Mouse (Mus musculus) stomach, postnatal 0 days (tissue): Measurements from ENCODE around the gene Galntl6. TPM values are rescaled to one million over a fixed set of nuclear protein-coding genes. Genes with fewer than 3 reads are reported as not detected.

ENCODE experiments used
- ATAC-seq: fragments of 200-750 bp; cut with Nextera tagmentation; 2 replicates; pipeline ENCODE4 v1.8.0; 2017; ENCODE audit not compliant: low FRiP score, low TSS enrichment
- DNase-seq: peaks from one replicate; pipeline ENCODE4 v3.0.0-alpha.2; 2016; ENCODE audit warnings: low spot score
- H3K27ac ChIP-seq: fragments of 300-500 bp; sonication (generic); replicated peaks from 2 replicates; pipeline ENCODE4 v1.5.1; 2014; ENCODE audit warnings: mild to moderate bottlenecking, control low read depth
- H3K27me3 ChIP-seq: fragments of 300-500 bp; sonication (generic); 2 replicates; pipeline ENCODE4 v1.6.1; 2014; ENCODE audit warnings: low read length; ENCODE audit not compliant: control insufficient read depth, insufficient read depth
- H3K36me3 ChIP-seq: fragments of 300-500 bp; sonication (generic); 2 replicates; pipeline ENCODE4 v1.6.1; 2014; ENCODE audit warnings: low read length, mixed read lengths; ENCODE audit not compliant: control insufficient read depth, insufficient read depth
- H3K4me1 ChIP-seq: fragments of 300-500 bp; sonication (generic); replicated peaks from 2 replicates; pipeline ENCODE4 v1.6.1; 2014; ENCODE audit warnings: antibody characterized with exemption; ENCODE audit not compliant: control insufficient read depth, insufficient read depth
- H3K4me2 ChIP-seq: fragments of 300-500 bp; sonication (generic); replicated peaks from 2 replicates; pipeline ENCODE4 v1.6.1; 2014; ENCODE audit warnings: low read depth, mild to moderate bottlenecking, control low read depth, moderate library complexity
- H3K4me3 ChIP-seq: fragments of 300-500 bp; sonication (generic); 2 replicates; pipeline ENCODE4 v1.5.1; 2014; ENCODE audit warnings: low read depth, low read length, control low read depth
- H3K9ac ChIP-seq: fragments of 300-500 bp; sonication (generic); 2 replicates; pipeline ENCODE4 v1.6.1; 2014; ENCODE audit warnings: mild to moderate bottlenecking, low read length, control low read depth, mixed read lengths
- H3K9me3 ChIP-seq: fragments of 300-500 bp; sonication (generic); 2 replicates; pipeline ENCODE4 v1.6.1; 2016; ENCODE audit warnings: low read length; ENCODE audit not compliant: control insufficient read depth
- CTCF ChIP-seq: IDR thresholded peaks from 2 replicates; pipeline ENCODE4 v1.5.1; 2016; ENCODE audit warnings: antibody characterized with exemption, low read depth, mild to moderate bottlenecking, moderate library complexity
- EP300 ChIP-seq: optimal IDR thresholded peaks from 2 replicates; pipeline ENCODE3; 2016; ENCODE audit warnings: antibody characterized with exemption
- WGBS: fragments of 180-500 bp; shearing (Covaris S2); extraction: QIAGEN DNeasy Blood & Tissue Kit; methylation state at CpG from one replicate; pipeline ENCODE4 v1.1.7; 2014; 5-methylcytosine and 5-hydroxymethylcytosine counted together
- polyA plus RNA-seq: library from polyadenylated mRNA; unstranded; fragments of >200 nt; fragmentation: Nextera tagmentation; extraction: Ambion mirVana; gene quantifications from 2 replicates; pipeline ENCODE4 v1.2.1, GENCODE M21; 2015

The Galntl6 gene
- polyA plus RNA-seq, 1 experiment from 2014 or later = 3.8 TPM

DNA sequence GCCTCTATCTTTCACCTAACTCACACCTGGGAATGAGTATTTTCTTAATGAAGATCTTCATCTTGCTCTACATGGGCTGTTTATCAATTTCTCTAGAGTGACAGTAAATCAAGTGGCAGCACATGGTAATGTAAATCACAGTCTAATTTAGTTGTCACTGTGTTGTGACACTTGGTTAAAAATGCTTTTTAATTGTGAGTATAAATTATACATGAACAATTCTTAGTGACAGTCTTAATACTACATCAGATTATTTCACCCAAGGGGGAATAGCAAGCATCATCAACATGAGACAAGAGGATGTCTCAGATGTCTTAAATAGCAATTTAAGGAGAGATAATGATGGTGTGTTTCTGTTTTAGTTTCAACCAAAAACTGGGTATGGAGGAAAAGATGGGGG lies 88.1 kb downstream of the Galntl6 start:
- H3K27me3 ChIP-seq = no peaks in the 10 kb centered on the region
- no peaks in the 10 kb centered on the region for H3K4me1 ChIP-seq
- H3K4me3 ChIP-seq = no peak overlapping the region
- H3K27ac ChIP-seq = no peak overlapping the region
- ATAC-seq = no peak
- no peak overlapping the region for H3K4me2 ChIP-seq
- DNase-seq = no peak
- H3K9me3 ChIP-seq = no peaks in the 10 kb centered on the region
- no peak for TF ChIP-seq CTCF
- TF ChIP-seq EP300 = no peak
- no peak overlapping the region for H3K9ac ChIP-seq
- no peaks in the 10 kb centered on the region for H3K36me3 ChIP-seq

DNA sequence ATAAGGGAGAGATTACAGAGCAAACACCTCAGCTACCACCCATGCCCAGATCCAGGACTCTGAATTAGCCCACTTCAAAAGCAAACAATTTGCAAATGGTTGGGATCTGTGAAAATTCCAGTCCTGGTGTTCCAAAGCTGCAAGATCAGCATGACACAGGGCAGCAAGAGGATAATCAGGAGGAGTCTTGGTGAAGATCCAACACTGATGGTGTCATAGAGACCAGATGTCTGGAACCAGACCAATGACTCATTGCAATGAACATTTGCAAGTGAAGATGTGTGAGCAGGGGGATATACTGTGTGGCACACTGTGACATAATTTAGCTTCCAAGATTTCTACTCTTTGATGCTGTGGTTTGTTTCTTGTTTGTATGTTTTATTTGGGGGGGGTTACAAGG lies 107.2 kb downstream of the Galntl6 start:
- H3K4me1 ChIP-seq = no peaks in the 10 kb centered on the region
- H3K4me3 ChIP-seq = no peak overlapping the region
- no peak overlapping the region for H3K9ac ChIP-seq
- TF ChIP-seq EP300 = no peak
- TF ChIP-seq CTCF = no peak
- no peaks in the 10 kb centered on the region for H3K27me3 ChIP-seq
- DNase-seq (no peak), ATAC-seq (no peak)
- H3K27ac ChIP-seq = no peak overlapping the region
- H3K4me2 ChIP-seq = no peak overlapping the region
- no peaks in the 10 kb centered on the region for H3K36me3 ChIP-seq
- no peaks in the 10 kb centered on the region for H3K9me3 ChIP-seq

GRCm38 (mm10) chr8:58801847-58802246 lies 110.6 kb downstream of the Galntl6 start:
- DNase-seq (no peak), ATAC-seq (no peak)
- H3K4me1 ChIP-seq = no peaks in the 10 kb centered on the region
- H3K27me3 ChIP-seq = no peaks in the 10 kb centered on the region
- no peak overlapping the region for H3K4me2 ChIP-seq
- no peak overlapping the region for H3K9ac ChIP-seq
- H3K36me3 ChIP-seq = no peaks in the 10 kb centered on the region
- no peak for TF ChIP-seq EP300
- H3K4me3 ChIP-seq = no peak overlapping the region
- no peak overlapping the region for H3K27ac ChIP-seq
- H3K9me3 ChIP-seq = no peaks in the 10 kb centered on the region
- WGBS = 71% methylated on average over 1 of the region's 1 CpGs

DNA sequence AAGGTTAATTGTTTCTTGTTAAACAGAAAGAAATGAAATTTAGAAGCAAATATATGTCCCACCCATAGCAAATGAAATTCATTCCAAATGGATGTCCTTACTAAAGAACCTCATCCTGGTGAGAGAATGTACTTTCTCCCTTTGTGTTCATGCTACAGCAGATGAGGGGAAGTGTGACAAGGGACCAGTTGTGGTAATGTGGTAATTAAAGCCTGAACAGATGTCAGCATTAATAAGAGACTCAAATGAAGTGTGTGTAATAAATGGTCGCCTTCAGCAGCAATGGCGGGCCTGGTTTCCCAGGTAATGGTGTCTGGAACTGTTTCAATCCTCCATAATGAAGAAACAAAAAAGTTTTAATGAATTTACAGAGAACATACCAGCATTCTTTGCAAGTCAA lies 158.7 kb downstream of the Galntl6 start:
- TF ChIP-seq CTCF (no peak), EP300 (no peak)
- Histone ChIP-seq H3K27me3 (no peaks in the 10 kb centered on the region), H3K4me3 (no peak overlapping the region), H3K9me3 (no peaks in the 10 kb centered on the region), H3K4me2 (no peak overlapping the region), H3K27ac (no peak overlapping the region), H3K4me1 (no peaks in the 10 kb centered on the region), H3K36me3 (no peaks in the 10 kb centered on the region), H3K9ac (no peak overlapping the region)
- 83% methylated on average over 2 of the region's 2 CpGs for WGBS
- DNase-seq (no peak), ATAC-seq (no peak)

DNA sequence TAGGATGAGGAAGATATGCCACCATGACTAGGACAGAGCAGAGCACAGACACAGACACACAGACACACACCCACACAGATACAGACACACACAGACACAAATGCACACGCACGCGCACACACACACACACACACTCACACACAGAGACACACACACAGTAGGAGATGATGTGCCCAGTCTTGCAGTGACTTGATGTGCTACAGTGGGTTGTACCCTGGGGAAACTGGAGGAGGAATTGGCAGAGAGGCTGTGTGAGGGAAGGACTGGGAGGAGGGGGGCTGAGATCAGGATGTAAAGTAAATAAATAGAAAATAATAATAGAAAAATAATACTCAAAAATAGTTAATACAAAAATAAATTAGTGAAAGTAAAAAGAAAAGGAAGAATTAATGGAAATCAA lies 174.5 kb downstream of the Galntl6 start:
- Histone ChIP-seq H3K27ac (no peak overlapping the region), H3K36me3 (no peaks in the 10 kb centered on the region), H3K27me3 (no peaks in the 10 kb centered on the region), H3K4me3 (no peak overlapping the region), H3K9me3 (no peaks in the 10 kb centered on the region), H3K4me1 (no peaks in the 10 kb centered on the region), H3K9ac (no peak overlapping the region), H3K4me2 (no peak overlapping the region)
- TF ChIP-seq EP300 (no peak), CTCF (no peak)
- WGBS = 98% methylated on average over 3 of the region's 3 CpGs
- ATAC-seq (no peak), DNase-seq (no peak)

DNA sequence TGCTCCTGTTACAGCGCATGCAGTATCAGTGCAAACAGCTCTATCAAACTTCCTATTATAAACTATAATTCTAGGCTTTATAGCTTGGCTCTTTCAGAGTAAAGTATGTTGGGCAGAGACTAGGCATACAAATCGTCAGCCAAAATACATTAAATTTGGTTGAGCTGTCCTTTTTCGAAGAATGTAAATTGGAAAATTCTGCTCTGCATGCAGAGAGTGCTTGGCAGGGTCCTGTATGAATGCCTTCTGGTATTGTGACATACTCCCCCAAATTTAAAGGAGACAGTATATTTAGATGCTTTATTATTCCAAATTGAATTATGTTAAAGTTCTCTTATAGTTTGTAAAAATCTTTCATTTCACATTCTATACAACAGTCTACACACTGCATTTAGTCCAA lies 220.7 kb downstream of the Galntl6 start:
- no peak overlapping the region for H3K4me3 ChIP-seq
- H3K36me3 ChIP-seq = no peaks in the 10 kb centered on the region
- H3K27ac ChIP-seq = no peak overlapping the region
- H3K4me1 ChIP-seq = no peaks in the 10 kb centered on the region
- ATAC-seq = no peak
- H3K27me3 ChIP-seq = no peaks in the 10 kb centered on the region
- H3K9me3 ChIP-seq = no peaks in the 10 kb centered on the region
- no peak for DNase-seq
- TF ChIP-seq EP300 (no peak), CTCF (no peak)
- WGBS = 83% methylated on average over 3 of the region's 3 CpGs
- H3K9ac ChIP-seq = no peak overlapping the region
- no peak overlapping the region for H3K4me2 ChIP-seq
